Mouse (Mus musculus) CD8-positive naive resting alpha-beta T cell, adult 2 months (primary cell): ENCODE results near the gene Ahnak2.

Source experiments
- DNase-seq, 2 experiments: peaks; one replicate each; pipeline ENCODE4 v3.0.0; 2022; ENCODE audit warnings: low read depth in 2 of 2, low spot score in 2 of 2

Gene Ahnak2

DNA sequence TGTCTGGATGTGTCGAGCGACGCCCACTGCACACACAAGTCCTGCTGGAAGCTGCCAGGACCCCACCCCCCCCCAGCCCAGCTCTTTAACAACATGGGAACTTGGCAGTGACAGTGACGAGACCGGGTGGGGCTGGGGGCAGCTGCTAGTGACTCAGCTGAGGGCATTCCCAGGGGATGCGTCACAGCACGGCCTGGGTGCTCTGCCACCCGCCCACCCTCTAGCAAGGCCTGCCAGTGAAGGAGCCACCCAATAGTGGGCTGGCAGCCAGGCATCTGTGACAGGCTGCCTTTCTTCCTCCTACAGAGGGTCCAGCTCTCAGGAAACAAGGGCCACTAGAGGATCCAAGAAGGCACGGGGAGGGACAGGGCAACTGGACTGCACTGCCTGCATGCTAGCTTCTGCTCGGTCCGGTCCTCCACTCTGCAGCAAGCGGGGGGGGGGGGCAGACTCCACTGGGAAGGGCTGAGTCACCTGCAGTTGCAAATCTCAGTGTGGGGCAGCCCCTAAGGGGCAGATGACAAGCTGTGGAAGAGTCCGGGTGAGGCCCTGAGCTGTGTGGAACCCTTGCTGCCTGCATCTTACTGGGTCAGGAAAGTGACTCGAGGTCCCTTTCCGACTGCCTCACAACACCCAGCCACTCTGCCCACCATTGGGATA lies 4.7 kb downstream of the Ahnak2 start:
- no peak for DNase-seq

DNA sequence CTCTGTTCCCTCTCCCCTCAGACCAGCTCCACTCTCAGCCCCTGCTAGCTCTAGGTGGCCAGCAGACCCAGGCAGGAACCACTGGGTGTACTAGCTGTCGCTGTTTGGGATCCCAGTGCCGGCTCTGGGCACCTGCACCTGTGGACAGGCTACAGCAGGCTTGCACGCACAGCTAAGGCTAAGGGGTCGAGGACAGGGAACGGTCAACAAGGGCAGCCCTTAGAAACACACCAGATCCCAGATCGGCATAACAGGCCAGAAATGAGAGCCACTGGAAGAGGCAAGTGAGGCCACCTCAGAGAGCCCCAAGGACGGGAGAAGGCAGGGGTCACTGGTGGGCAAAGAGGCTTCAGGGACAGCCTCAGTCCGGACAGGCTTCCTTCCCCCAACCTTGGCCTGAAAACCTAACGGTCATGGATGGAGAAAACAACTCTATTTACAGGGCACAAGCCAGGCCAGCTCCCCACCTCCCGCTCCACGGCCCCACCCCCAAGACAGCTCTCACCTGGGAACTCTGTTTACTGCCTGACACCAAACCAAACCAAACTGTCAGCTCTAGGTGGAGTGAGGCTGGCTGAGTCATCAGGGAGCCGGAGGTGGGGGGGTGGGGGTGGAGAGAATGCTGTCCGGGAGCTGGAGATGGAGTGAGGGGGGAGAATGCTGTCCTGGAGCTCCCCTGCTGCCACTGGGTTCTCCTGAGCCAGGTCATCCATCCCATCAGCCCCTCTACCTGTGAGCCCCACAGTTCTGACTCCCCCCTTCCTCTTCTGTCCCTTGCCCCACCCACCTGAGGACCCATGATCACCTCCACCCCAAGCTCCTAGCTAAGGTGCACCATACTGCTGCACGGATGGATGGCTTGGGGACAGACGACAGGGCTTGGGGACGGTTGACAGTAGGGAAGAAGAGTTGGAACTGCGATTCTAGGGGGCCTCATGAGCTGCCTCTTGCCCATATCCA lies 5.6 kb downstream of the Ahnak2 start:
- DNase-seq: no peak

DNA sequence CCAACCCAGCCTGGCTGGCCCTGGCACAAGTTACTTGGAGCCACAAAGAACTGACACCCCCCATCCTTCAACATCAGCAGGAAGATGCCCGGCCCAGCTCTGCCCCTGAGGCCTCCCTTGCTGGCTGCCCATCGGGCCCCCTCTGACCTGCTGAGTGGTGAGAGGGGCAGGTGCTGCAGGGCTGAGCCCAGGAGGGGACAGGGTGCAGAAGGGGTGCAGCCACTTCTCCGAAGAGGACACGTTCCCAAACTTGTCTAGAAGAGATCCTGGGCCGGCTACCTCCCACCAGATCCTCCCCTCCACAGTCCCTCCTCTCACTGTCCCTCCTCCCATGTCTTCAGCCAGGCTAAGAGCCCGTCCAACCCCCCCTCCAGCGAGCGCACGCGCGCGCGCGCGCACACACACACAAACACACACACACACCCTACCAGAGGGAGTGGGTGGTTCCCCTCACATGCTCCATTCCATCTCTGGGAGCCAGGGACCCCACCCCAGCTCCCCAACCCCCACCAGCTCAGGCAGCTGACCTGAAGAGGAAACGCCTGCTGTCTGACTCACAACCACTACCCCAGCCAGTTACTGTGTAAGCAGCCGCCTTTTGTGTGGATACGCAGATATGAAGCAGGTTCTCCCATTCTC lies 6.9 kb downstream of the Ahnak2 start:
- DNase-seq: no peak

DNA sequence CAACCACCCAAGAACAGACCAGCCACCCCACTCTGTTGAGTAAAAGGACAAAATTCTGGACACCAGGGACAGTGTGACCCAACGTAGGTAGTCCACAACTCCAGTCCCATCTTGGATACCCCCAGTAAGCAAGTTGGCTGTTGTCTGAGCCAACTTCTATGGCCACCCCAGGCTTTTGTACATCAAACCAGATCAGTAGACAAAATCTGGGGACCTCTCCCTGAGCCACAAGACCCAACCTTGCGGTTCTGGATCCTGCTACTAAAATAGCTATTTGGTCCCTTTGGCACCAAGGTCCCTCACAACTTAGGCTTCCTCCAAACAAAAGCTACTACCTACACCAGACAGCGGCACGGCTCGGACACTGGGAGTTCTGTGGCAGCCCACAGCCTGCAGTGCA lies 7.5 kb downstream of the Ahnak2 start:
- no peak for DNase-seq

DNA sequence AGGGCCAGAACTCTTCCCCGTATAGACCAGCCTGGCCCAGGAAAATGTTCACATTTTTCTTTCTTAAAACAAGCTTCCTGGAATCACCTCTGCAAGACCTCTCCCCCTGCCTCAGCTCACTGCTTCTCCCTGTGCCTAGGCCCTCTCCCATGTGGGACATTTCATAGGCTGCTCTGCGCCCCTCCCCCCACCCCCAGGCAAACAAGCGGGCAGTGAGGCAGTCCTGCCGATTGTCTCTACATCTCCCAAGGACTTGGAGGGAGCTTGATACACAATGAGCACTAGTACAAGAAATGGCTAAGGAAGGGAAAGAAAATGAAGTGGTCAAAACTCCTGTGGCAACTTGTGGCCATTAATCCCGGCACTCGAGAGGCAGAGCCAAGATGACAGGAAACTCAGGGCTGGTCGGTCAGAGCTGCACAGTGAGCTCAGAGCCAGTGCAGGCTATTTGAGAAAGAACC lies 8.1 kb downstream of the Ahnak2 start:
- DNase-seq: no peak

DNA sequence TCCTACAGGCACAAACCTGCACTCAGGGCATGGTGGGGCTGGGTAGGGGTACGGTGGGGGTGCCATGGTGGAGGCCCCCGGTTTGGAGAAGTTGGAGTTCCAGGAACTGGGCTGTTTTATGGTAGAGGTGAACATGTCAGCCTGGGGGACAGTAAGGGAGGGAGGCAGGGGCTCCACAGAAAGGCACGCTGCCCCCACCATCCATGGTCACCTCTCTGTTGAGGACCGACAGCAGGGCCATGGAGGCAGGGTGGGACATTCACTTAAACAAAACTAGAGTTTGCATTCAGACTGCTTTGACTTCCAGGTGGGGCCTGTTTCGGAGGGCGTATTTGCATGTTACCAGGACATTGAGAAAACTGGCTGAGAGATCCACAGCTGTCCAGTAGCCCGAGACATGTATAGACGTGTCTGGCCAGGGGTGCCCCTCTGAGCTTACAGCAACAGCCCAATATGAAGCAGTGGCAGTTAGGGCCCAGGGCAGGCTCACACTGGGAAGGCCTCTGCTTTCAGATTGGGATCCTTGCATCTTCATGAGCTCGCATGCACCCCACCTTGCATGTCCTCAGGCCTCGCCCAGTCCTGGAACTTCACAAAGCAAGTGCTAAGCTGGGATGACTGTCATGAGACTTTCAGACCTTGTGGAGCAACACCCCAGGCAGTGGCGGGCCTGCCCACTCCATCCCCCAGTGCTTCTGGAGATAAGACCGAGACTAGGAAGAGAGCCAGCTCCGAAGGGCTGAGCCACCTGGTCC lies 8.7 kb downstream of the Ahnak2 start:
- no peak for DNase-seq

DNA sequence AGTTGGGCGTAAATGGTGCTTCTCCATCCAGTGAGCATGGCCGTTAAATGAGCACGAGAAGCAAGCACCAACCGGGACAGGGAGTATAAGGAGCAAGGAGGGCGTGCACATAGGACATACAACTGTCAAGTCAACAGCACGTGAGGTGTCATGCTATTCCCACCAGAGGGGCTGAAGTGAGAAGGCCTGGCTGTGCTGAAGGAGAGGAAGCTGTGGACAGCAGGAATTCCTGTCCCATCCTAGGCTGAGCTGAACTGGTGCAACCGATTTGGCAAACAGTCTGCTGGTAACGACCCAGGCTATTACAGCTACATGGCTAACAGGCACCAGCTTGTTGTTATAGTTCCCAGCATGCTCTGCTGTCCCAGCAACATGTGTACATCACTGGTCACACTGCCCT lies 11.4 kb downstream of the Ahnak2 start:
- no peak for DNase-seq

DNA sequence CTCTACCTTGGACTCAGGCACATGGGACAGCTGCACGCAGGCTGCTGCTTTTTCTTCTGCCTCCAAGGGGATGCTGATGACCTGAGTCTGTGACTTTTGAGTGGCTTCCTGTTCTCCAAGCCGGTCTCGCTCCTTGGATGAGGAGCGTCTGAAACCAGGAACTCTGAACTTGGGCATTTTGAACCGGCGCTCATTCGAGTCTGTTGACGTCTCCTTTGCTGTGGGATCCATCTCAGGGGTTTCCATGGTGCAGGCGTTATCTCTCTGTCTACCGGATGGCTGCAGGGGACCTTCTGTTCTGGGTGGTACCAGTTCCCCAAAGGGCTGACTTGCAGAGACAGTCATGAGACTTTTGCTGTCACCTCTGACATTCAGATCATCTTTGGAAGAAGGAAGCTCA lies 28.0 kb downstream of the Ahnak2 start:
- no peak for DNase-seq

DNA sequence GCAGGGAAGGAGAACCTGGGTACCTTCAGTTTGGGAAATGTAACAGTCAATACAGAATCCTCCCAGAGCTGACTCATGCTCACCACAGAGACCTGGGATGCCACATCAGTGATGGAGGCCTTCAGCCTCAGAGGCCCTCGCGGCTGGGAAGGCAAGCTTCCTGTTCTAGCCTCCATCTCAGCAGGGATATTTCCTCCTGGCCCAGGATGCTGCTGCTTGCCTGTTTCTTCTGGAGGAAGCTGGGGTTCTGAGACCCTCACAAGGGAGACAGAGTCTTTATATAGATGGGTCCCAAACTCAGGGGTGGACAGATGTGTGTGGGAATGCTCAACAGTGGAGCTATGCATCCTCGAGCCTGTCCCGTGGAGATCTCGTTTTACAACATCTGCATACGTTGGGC lies 28.4 kb downstream of the Ahnak2 start:
- no peak for DNase-seq

DNA sequence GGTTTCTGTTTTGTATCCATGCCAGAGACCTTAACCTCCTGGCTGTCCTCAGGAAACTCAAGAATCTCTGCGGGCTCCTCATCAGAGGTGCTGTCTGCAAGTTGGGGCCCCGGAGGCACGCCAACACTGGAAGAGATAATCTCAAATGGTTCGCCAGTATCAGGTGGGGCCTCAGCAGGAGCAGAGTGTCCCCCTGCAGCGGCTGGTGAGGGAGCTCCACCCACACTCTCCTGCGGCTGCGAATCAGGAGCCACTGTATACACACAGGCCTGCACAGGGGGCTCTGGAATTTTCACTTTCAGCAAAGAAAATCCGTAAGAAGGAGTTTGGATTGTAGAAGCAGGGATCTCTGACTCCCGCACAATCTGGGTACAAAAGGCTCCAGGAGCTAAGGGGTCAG lies 29.1 kb downstream of the Ahnak2 start:
- no peak for DNase-seq

DNA sequence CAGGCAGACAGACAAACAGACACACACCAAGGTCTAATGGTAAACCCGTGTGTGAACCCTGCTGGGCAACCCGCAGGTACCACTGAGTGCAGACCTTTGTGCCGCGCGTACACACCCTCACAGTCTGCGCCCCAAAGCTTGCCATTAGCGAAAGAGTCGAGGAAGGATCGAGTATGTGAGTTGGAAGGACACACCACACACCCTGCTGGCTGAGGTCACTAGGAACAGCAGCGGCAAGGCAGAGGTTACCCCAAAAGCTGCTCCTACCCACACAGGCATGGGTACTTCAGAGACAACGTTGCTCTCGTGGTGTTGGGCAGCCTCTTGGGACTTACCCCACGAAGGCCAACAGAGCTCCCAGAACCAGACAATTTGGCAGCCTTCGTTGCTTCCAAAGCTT lies 30.2 kb downstream of the Ahnak2 start:
- no peak for DNase-seq

DNA sequence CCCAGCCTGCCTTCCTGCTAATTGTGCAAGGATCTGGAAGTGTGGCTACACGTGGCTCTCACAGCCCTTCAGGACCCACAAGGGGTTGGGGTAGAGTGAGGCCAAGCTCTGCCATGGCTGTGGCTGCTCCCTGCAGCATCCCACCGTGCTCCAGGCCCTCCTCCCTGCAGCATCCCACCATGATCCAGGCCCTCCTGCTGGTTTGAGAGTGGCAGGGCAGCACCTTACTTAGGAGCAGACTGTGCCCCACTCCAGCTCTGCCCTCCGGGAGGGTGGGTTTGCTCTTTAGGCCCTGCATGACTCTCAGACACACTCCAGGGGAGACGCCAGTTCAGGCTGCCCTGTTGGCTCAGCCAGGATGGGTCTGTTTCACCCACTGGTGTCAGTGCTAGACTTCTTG lies 32.1 kb downstream of the Ahnak2 start:
- DNase-seq: no peak

DNA sequence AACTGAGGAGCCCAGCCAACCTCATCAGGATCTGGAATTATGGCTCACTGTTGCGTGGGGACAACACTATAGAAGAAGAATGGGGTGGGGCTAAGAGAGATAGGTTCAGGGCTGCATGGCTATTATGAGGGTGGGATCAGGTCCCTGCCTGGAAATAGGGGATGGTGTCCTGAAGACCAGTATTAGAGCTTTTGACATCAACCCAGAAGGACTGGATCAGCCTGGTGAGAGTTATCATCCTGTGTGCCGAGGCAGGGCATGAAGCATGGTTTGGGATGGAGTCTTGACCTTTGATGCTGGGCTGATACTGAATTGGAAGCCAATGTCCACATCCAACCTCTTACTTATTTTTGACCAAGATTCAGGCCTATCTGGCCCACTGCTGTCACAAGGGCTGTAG lies 32.7 kb downstream of the Ahnak2 start:
- no peak for DNase-seq

DNA sequence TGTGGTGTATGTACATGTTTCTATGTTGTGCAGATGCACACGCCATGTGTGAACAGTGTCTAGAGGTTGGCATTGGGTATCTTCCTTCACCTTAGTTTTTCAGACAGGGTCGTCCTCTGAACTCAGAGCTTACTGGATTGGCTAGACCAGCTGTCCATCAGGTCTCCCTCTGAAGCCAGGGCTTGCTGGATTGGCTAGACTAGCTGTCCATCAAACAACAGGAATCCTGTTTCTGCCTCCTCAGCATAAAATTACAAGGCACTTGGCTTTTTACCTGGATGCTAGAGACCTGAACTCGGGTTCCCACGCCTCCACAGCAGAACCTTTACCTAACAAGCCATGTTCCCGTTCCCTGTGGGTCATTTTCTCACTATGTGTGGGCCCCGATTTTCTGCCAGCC lies 33.4 kb downstream of the Ahnak2 start:
- no peak for DNase-seq

DNA sequence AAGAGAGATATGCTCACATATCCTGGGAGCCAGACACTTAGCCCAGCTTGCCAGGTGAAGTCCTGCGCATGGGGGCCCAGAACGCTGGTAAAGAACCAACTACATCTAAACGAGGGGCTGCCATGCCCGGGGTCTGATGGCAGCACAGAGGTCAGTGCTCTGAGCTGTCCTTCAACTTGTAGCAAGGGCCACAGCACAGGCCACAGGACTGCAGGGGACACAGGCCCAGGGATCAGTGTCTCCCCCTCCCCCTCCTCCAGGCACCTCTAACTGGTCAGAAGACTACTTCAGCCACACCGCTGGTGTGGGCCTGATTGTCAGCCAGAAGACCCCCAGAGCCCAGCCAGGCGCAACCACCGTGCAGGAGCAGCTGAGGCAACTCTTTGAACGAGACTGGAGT lies 34.3 kb downstream of the Ahnak2 start:
- no peak for DNase-seq

DNA sequence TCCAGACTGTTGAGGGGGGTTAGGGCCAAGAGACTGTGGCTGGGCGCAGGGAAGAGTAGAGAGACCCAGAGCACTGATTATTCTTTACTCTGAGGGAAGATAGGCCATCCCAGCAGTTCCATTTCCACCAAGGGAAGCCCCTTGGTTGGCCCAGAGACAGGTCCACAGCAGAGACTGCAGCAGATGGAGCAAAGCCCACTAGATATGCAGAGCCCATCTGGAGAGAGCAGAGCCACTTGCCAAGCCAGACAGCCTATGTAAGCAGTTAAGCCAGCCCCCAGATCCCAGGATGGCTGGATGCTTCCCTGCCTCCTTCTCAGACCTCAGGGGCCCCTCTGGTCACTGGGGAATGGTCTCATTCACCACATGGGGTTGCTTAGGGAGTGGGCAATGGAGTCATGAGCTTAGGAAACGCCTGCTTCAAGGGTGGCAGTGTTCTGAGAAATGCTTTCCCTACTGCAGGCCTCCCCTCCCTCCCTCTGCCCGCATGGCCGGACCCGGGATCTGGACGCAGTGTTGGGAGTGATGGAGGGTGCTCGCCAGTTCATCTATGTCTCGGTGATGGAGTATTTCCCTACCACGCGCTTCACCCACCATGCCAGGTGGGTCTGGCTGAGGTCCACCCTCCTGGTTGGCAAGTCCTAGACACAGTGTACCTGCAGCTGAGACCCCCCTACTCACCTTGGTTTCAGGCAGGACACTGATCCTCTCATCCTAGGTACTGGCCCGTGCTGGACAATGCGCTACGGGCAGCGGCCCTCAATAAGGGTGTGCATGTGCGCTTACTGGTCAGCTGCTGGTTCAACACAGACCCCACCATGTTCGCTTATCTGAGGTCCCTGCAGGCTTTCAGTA lies 35.2 kb downstream of the Ahnak2 start:
- DNase-seq: no peak

DNA sequence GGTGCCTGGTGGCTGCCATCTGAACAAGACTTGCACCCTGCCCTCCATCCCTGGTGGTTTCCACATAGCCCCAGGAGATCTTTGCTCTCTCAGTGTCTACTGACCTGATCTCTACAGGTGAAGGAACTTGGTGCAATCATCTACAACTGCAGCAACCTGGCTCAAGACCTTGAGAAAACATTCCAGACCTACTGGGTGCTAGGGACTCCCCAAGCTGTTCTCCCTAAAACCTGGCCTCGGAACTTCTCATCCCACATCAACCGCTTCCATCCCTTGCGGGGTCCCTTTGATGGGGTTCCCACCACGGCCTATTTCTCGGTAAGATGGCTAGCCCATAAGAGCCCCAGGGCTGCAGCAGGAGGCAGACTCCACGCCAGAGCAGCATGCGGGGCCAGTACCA lies 35.9 kb downstream of the Ahnak2 start:
- DNase-seq: no peak

DNA sequence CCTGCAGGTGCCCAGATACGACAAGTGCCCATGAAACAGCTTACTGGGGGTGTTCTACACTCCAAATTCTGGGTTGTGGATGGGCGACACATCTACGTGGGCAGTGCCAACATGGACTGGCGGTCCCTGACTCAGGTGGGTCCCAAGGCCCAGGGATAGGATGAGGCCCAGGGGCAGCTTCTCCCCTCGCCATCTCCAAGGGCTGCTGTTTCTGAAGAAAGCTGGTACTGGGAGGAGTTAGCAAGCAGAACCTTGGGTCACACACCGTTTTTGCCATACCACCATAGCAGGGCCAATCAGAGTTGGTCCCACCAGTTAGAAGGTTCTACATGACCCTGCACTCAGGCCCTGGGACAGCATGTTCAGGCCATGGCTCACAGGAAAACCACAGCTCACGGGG lies 37.5 kb downstream of the Ahnak2 start:
- DNase-seq: no peak

DNA sequence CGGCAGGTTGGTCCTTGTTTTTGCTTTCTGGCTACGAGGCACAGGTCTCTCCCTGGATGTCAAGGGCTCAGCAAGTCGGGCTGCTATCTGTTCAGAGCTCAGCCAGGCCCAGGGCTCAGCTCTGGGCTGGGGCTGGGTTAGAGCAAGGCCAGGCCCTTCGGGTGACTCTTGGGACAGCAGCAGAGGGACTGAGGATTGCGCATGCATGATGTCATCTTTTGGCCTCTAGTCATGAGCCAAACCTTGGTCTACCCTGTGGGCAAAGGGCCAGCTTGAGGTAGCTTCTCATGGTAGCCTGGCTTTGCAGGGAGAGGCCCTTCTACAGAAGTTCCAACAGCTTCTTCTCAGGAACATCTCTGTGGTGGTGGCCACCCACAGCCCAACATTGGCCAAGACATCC lies 38.3 kb downstream of the Ahnak2 start:
- no peak for DNase-seq

DNA sequence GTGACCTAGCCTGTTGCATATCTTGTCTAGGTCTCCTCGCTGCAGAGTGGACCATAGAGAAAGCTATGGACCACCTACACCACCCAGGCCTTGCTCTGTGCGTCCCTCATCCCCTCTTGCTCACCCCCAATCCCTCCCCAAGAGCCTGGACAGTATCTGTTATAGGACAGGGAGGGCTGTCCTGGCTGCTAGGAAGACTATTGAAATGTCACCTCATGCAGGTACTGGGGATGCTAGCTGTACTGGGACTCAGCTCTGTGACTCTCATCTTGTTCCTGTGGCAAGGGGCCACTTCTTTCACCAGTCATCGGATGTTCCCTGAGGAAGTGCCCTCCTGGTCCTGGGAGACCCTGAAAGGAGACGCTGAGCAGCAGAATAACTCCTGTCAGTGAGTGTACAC lies 39.3 kb downstream of the Ahnak2 start:
- no peak for DNase-seq
